In the genomic region with DNA sequence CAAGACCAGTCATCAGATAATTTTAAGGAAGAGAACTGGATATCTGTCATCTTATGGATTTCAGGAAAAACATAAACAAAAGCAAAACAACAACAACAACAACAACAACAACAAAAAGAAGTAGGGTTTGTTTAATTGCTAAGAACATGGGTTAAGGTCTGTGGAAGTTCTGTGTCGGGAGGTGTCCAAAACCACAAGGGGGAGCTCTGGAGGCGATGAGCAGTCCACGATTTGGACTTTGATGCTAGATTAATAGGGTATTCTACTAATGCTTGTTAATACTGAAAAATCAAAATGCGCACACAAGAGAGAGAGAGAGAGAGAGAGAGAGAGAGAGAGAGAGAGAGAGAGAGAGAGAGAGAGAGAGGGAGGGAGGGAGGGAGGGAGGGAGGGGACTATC, we compare ENCODE assay signal across 11 mouse cellular contexts.
A peak's percentile ranks its signal among the peaks of the same experiment; 100 is the strongest.
DNase-seq lines count a peak whose midpoint lies in the region; ATAC-seq and TF ChIP-seq lines count a peak whose summit lies in the region.
"Had no signal": no experiment of that assay in that cellular context is flagged by ENCODE, and none has a peak within 500 bp of the region (broad histone marks: within the 10 kb centered on the region; RNA-seq: fewer than 3 reads in every experiment).

No protein-coding gene starts in this region.

- H3K4me1 ChIP-seq in liver, embryonic 12.5 days, result no peaks in the 10 kb centered on the region
- no peaks in the 10 kb centered on the region for H3K4me1 ChIP-seq in stomach, postnatal 0 days (replicated peaks; ENCODE audit: control insufficient read depth, insufficient read depth)
- H3K4me1 ChIP-seq: liver, embryonic 13.5 days; stomach, embryonic 15.5 days had no signal

- 8% methylated on average over 3 of the region's 4 CpGs for whole genome bisulfite sequencing in liver, embryonic 12.5 days (ENCODE audit: insufficient replicate concordance)
- 15% methylated on average over 3 of the region's 4 CpGs for WGBS in stomach, postnatal 0 days

- no peak for TF ChIP-seq EP300 in stomach, postnatal 0 days (optimal IDR thresholded peaks at IDR 0.05)

- no peak overlapping the region for H3K27ac ChIP-seq in liver, embryonic 12.5 days
- no peak overlapping the region for H3K27ac ChIP-seq in stomach, postnatal 0 days (replicated peaks)
- H3K27ac ChIP-seq: liver, embryonic 13.5 days; stomach, embryonic 15.5 days had no signal

- DNase-seq in adrenal gland, adult 18-20 months (ENCODE audit: low spot score in 2 of 2), result peak; percentile 2 to 26
- no peak for DNase-seq in adrenal gland, postnatal 4 days (ENCODE audit: low spot score in 2 of 2)
- peak; percentile 4 for DNase-seq in liver
- peak; percentile 30 to 44 for DNase-seq in adrenal gland, postnatal 36 days
- DNase-seq in kidney, postnatal 4 days, result peak; percentile 44 to 47
- peak; percentile 21 for DNase-seq in stomach, postnatal 0 days (ENCODE audit: low spot score)
- no peak for DNase-seq in spleen, postnatal 14 days (ENCODE audit: low spot score in 2 of 2)
- DNase-seq: liver, embryonic 13.5 days had no signal

- H3K9ac ChIP-seq in liver, embryonic 12.5 days, result no peak overlapping the region
- no peak overlapping the region for H3K9ac ChIP-seq in stomach, postnatal 0 days (ENCODE audit: low read length)
- H3K9ac ChIP-seq: liver, embryonic 13.5 days; stomach, embryonic 15.5 days had no signal

- H3K4me2 ChIP-seq in liver, embryonic 12.5 days, result no peak overlapping the region
- no peak overlapping the region for H3K4me2 ChIP-seq in stomach, postnatal 0 days (replicated peaks; ENCODE audit: low read depth)
- H3K4me2 ChIP-seq: liver, embryonic 13.5 days; stomach, embryonic 15.5 days had no signal

- ATAC-seq in liver, embryonic 12.5 days, result no peak
- no peak for ATAC-seq in stomach, postnatal 0 days (ENCODE audit: low FRiP score, low TSS enrichment)

- H3K9me3 ChIP-seq in liver, embryonic 12.5 days (replicated peaks), result no peaks in the 10 kb centered on the region
- H3K9me3 ChIP-seq in stomach, postnatal 0 days (ENCODE audit: control insufficient read depth, low read length), result no peaks in the 10 kb centered on the region
- H3K9me3 ChIP-seq: liver, embryonic 13.5 days; stomach, embryonic 15.5 days had no signal

- no peaks in the 10 kb centered on the region for H3K27me3 ChIP-seq in liver, embryonic 12.5 days (replicated peaks)
- no peaks in the 10 kb centered on the region for H3K27me3 ChIP-seq in stomach, postnatal 0 days (ENCODE audit: control insufficient read depth, insufficient read depth, low read length)
- H3K27me3 ChIP-seq: liver, embryonic 13.5 days; stomach, embryonic 15.5 days had no signal

- peak; percentile 70 for TF ChIP-seq CTCF in stomach, postnatal 0 days (IDR thresholded peaks at IDR 0.05; ENCODE audit: low read depth)

- H3K4me3 ChIP-seq in liver, embryonic 12.5 days, result no peak overlapping the region
- H3K4me3 ChIP-seq in stomach, postnatal 0 days (ENCODE audit: low read depth, low read length), result no peak overlapping the region
- H3K4me3 ChIP-seq: erythroblast, embryonic 14.5 days; liver, embryonic 13.5 days; stomach, embryonic 15.5 days had no signal

- H3K36me3 ChIP-seq in liver, embryonic 12.5 days, result no peaks in the 10 kb centered on the region
- H3K36me3 ChIP-seq in stomach, postnatal 0 days (ENCODE audit: control insufficient read depth, insufficient read depth, low read length), result no peaks in the 10 kb centered on the region
- H3K36me3 ChIP-seq: liver, embryonic 13.5 days; stomach, embryonic 15.5 days had no signal

Comparison
In these comparisons a context has a peak if more than half of its experiments do, and no peak if none do; other contexts are left out.
1. DNase-seq: peak in adrenal gland, adult 18-20 months (2 of 2), liver (single experiment), adrenal gland, postnatal 36 days (2 of 2), kidney, postnatal 4 days (2 of 2) and stomach, postnatal 0 days (single experiment); none in adrenal gland, postnatal 4 days (0 of 2) and spleen, postnatal 14 days (0 of 2).